Mouse (Mus musculus) CH12.LX (cell line): Measurements from ENCODE around the gene Nudt15. TPM values are rescaled to one million over a fixed set of nuclear protein-coding genes. Genes with fewer than 3 reads are reported as not detected.

Experiments
- DNase-seq: peaks from one replicate; pipeline ENCODE4 v3.0.0-alpha.2; 2013; ENCODE audit errors: extremely low read depth
- H3K27ac ChIP-seq: 2 replicates; pipeline ENCODE4 v1.5.1; 2012; ENCODE audit warnings: low read depth, mild to moderate bottlenecking, control low read depth, moderate library complexity; ENCODE audit not compliant: insufficient read depth
- H3K27me3 ChIP-seq: replicated peaks from 2 replicates; pipeline ENCODE3; 2012; ENCODE audit warnings: inconsistent platforms
- H3K36me3 ChIP-seq, 2 experiments: replicated peaks in 1 of 2; 2 replicates each; pipeline versions ENCODE3 to v1.6.1; 2012; ENCODE audit warnings: inconsistent platforms in 1 of 2, low read length in 1 of 2, mild to moderate bottlenecking in 1 of 2, mixed read lengths in 1 of 2, moderate library complexity in 1 of 2; ENCODE audit not compliant: control insufficient read depth in 1 of 2, insufficient read depth in 1 of 2
- H3K4me1 ChIP-seq, 2 experiments: 2 replicates each; pipeline ENCODE4 v1.6.1; 2012; ENCODE audit warnings: inconsistent platforms in 1 of 2, moderate library complexity in 1 of 2; ENCODE audit not compliant: insufficient read depth in 2 of 2, control insufficient read depth in 1 of 2
- H3K4me2 ChIP-seq: 2 replicates; pipeline ENCODE4 v1.6.1; 2012; ENCODE audit warnings: low read depth, mild to moderate bottlenecking, control low read depth; ENCODE audit not compliant: poor library complexity, insufficient read depth, severe bottlenecking
- H3K4me3 ChIP-seq, 3 experiments: fragments of 150-350 bp in 1 of 3; sonication (generic) in 1 of 3; replicated peaks in 1 of 3; 2 replicates each; pipeline versions ENCODE3 to v1.5.1; 2011 to 2012; ENCODE audit warnings: low read depth in 2 of 3, low read length in 2 of 3, mild to moderate bottlenecking in 2 of 3, moderate library complexity in 2 of 3, control low read depth in 1 of 3, improper control_type of control experiment in 1 of 3, inconsistent platforms in 1 of 3, mixed read lengths in 1 of 3; ENCODE audit not compliant: poor library complexity in 1 of 3
- H3K79me2 ChIP-seq: replicated peaks from 2 replicates; pipeline ENCODE4 v1.6.1; 2012; ENCODE audit warnings: mild to moderate bottlenecking, moderate library complexity; ENCODE audit not compliant: control insufficient read depth, poor library complexity, insufficient read depth, severe bottlenecking; ENCODE audit errors: extremely low read depth
- H3K9ac ChIP-seq: 2 replicates; pipeline ENCODE4 v1.6.1; 2012; ENCODE audit warnings: low read depth, mild to moderate bottlenecking, control low read depth, moderate library complexity; ENCODE audit not compliant: insufficient read depth
- H3K9me3 ChIP-seq: replicated peaks from 2 replicates; pipeline ENCODE3; 2012; ENCODE audit warnings: low read length, inconsistent platforms, mixed read lengths
- BHLHE40 ChIP-seq: IDR thresholded peaks from 2 replicates; pipeline ENCODE4 v1.6.1; 2011; ENCODE audit warnings: mild to moderate bottlenecking, low read depth, low read length, improper control_type of control experiment
- CHD2 ChIP-seq: IDR thresholded peaks from 2 replicates; pipeline ENCODE4 v1.6.1; 2011; ENCODE audit warnings: low read length, improper control_type of control experiment
- E2F4 ChIP-seq: IDR thresholded peaks from 2 replicates; pipeline ENCODE4 v1.6.1; 2011; ENCODE audit warnings: low read depth, low read length, improper control_type of control experiment; ENCODE audit not compliant: insufficient replicate concordance
- ELF1 ChIP-seq: IDR thresholded peaks from 2 replicates; pipeline ENCODE4 v1.6.1; 2014; ENCODE audit warnings: low read depth, mild to moderate bottlenecking, inconsistent platforms, low read length, improper control_type of control experiment
- EP300 ChIP-seq: IDR thresholded peaks from 2 replicates; pipeline ENCODE4 v1.6.1; 2011; ENCODE audit warnings: low read length, improper control_type of control experiment
- ETS1 ChIP-seq: conservative IDR thresholded peaks from 2 replicates; pipeline ENCODE4 v1.6.1; 2012; ENCODE audit warnings: low read depth, mild to moderate bottlenecking, inconsistent platforms, low read length, improper control_type of control experiment, moderate library complexity
- JUND ChIP-seq: conservative IDR thresholded peaks from 2 replicates; pipeline ENCODE4 v1.6.1; 2011; ENCODE audit warnings: low read depth, low read length, improper control_type of control experiment
- MAFK ChIP-seq: IDR thresholded peaks from 2 replicates; pipeline ENCODE4 v1.6.1; 2011; ENCODE audit warnings: low read length, improper control_type of control experiment; ENCODE audit not compliant: insufficient replicate concordance
- MAX ChIP-seq: IDR thresholded peaks from 2 replicates; pipeline ENCODE4 v1.6.1; 2011; ENCODE audit warnings: low read length, improper control_type of control experiment
- MEF2A ChIP-seq: IDR thresholded peaks from 2 replicates; pipeline ENCODE4 v1.6.1; 2014; ENCODE audit warnings: low read depth, mild to moderate bottlenecking, inconsistent platforms, low read length, improper control_type of control experiment, borderline replicate concordance
- NRF1 ChIP-seq: IDR thresholded peaks from 2 replicates; pipeline ENCODE4 v1.6.1; 2014; ENCODE audit warnings: low read depth, mild to moderate bottlenecking, inconsistent platforms, low read length, improper control_type of control experiment, moderate library complexity
- PAX5 ChIP-seq: IDR thresholded peaks from 2 replicates; pipeline ENCODE4 v1.6.1; 2012; ENCODE audit warnings: low read length, inconsistent platforms, mixed read lengths
- RCOR1 ChIP-seq: conservative IDR thresholded peaks from 2 replicates; pipeline ENCODE4 v1.6.1; 2012; ENCODE audit warnings: low read depth, mild to moderate bottlenecking, inconsistent platforms, low read length, improper control_type of control experiment
- SIN3A ChIP-seq: IDR thresholded peaks from 2 replicates; pipeline ENCODE4 v1.6.1; 2012; ENCODE audit warnings: low read length, improper control_type of control experiment, inconsistent platforms
- TBP ChIP-seq: conservative IDR thresholded peaks from 2 replicates; pipeline ENCODE4 v1.6.1; 2011; ENCODE audit warnings: low read depth, low read length, improper control_type of control experiment
- UBTF ChIP-seq: IDR thresholded peaks from 2 replicates; pipeline ENCODE4 v1.6.1; 2012; ENCODE audit warnings: low read depth, mild to moderate bottlenecking, inconsistent platforms, low read length, improper control_type of control experiment, moderate library complexity
- USF2 ChIP-seq: conservative IDR thresholded peaks from 2 replicates; pipeline ENCODE4 v1.6.1; 2011; ENCODE audit warnings: low read depth, low read length, improper control_type of control experiment
- ZC3H11A ChIP-seq: IDR thresholded peaks from 2 replicates; pipeline ENCODE4 v1.6.1; 2012; ENCODE audit warnings: low read depth, mild to moderate bottlenecking, inconsistent platforms, low read length, improper control_type of control experiment
- ZNF384 ChIP-seq: IDR thresholded peaks from 2 replicates; pipeline ENCODE4 v1.6.1; 2012; ENCODE audit warnings: low read depth, low read length, improper control_type of control experiment, inconsistent platforms
- dilution Hi-C: fragments of 300-500 bp; cut with MboI; formaldehyde crosslinking; loops from 2 replicates; pipeline ENCODE4 v1.14.3; 2020; ENCODE audit warnings: low sequenced_read_pairs; ENCODE audit not compliant: extremely low pct_unique_long_range_greater_than_20kb, extremely low pct_ligation_motif_present
- in situ Hi-C: fragments of 300-500 bp; cut with MboI; formaldehyde crosslinking; loops from 3 replicates; pipeline ENCODE4 v1.14.3; 2019; ENCODE audit warnings: low sequenced_read_pairs, low pct_ligation_motif_present, low pct_unique_long_range_greater_than_20kb, mixed read lengths
- polyA plus RNA-seq: library from polyadenylated mRNA; unstranded; fragments of >175 nt; gene quantifications from 2 replicates; pipeline ENCODE4 v1.2.1, GENCODE M21; 2012; ENCODE audit warnings: low read depth; ENCODE audit not compliant: insufficient read length
- total RNA-seq, 2 experiments: library from RNA; depleted of rRNA; stranded (reverse); fragments of 300-350 nt in 1 of 2; fragments of >200 nt in 1 of 2; gene quantifications; 2 replicates each; pipeline ENCODE4 v1.2.3; 2012 to 2014

Nudt15 gene
- total and polyA plus RNA-seq, 3 experiments = 2.5 to 9.0 (median 6.8) TPM

GRCm38 (mm10) chr14:73509765-73510423 is 38.1 kb downstream of the Nudt15 start, which contains the start of gene Med4 (continued):
- TF ChIP-seq SIN3A (peak; percentile 79), RCOR1 (no peak), JUND (peak; percentile 75; the same call in 1 of the 2 replicates), BHLHE40 (peak; percentile 43), TBP (peak; percentile 76), PAX5 (no peak), CHD2 (no peak), MAX (peak; percentile 82), ELF1 (peak; percentile 96)
- TF ChIP-seq, all 38 proteins: peak for 23

- H3K36me3 ChIP-seq = peaks cover 8 to 24% of the 10 kb centered on the region in 2 experiments
- H3K4me3 ChIP-seq = no peak overlapping the region
- DNase-seq = no peak
- in situ Hi-C loops = no loop called here
- H3K4me2 ChIP-seq = no peak overlapping the region
- H3K27me3 ChIP-seq = peaks cover 8% of the 10 kb centered on the region
- TF ChIP-seq MAFK (no peak), E2F4 (no peak), ETS1 (no peak), EP300 (no peak), NRF1 (no peak), USF2 (no peak), MEF2A (no peak), ZC3H11A (no peak), MAX (no peak), CHD2 (no peak), TBP (no peak), ZNF384 (no peak), UBTF (no peak)
- peaks cover 2% of the 10 kb centered on the region for H3K9me3 ChIP-seq
- H3K27ac ChIP-seq = no peak overlapping the region
- H3K9ac ChIP-seq = no peak overlapping the region
- dilution Hi-C loops = no loop called here
- H3K79me2 ChIP-seq = peaks cover 30% of the 10 kb centered on the region
- H3K4me1 ChIP-seq = peaks cover 11 to 30% of the 10 kb centered on the region in 2 experiments
Observed at GRCm38 (mm10) chr14:73508630-73509395, 39.2 kb downstream of the Nudt15 start.
